Mouse (Mus musculus) thymus, adult 2 months (tissue): ENCODE results near the gene Cbfa2t3. TPM values are rescaled to one million over a fixed set of nuclear protein-coding genes. Genes with fewer than 3 reads are reported as not detected.

Experiments used
- DNase-seq: peaks from one replicate; pipeline ENCODE4 v3.0.0; 2021
- H3K27ac ChIP-seq: fragments of 200-500 bp; 2 replicates; pipeline ENCODE4 v1.5.1; 2012; ENCODE audit warnings: low read length, control low read depth; ENCODE audit not compliant: control insufficient read depth, insufficient read depth
- H3K27me3 ChIP-seq: fragments of 200-500 bp; 2 replicates; pipeline ENCODE4 v1.6.1; 2012; ENCODE audit warnings: mild to moderate bottlenecking, low read length, moderate library complexity, mixed read lengths; ENCODE audit not compliant: control insufficient read depth, insufficient read depth
- H3K36me3 ChIP-seq: fragments of 200-500 bp; 2 replicates; pipeline ENCODE4 v1.6.1; 2012; ENCODE audit warnings: mild to moderate bottlenecking, low read length, moderate library complexity; ENCODE audit not compliant: control insufficient read depth, insufficient read depth
- H3K4me1 ChIP-seq: fragments of 200-500 bp; replicated peaks from 2 replicates; pipeline ENCODE4 v1.6.1; 2012; ENCODE audit warnings: low read length; ENCODE audit not compliant: control insufficient read depth, insufficient read depth
- H3K4me3 ChIP-seq: fragments of 200-500 bp; 2 replicates; pipeline ENCODE4 v1.5.1; 2012; ENCODE audit warnings: mild to moderate bottlenecking, low read length, control low read depth, moderate library complexity; ENCODE audit not compliant: control insufficient read depth, insufficient read depth
- CTCF ChIP-seq: fragments of 200-500 bp; IDR thresholded peaks from 2 replicates; pipeline ENCODE4 v1.5.1; 2012; ENCODE audit warnings: mild to moderate bottlenecking, control low read depth, low read length, moderate library complexity, borderline replicate concordance; ENCODE audit not compliant: control insufficient read depth, poor library complexity, insufficient read depth; ENCODE audit errors: extremely low read depth
- POLR2A ChIP-seq: fragments of 200-500 bp; IDR thresholded peaks from 2 replicates; pipeline ENCODE4 v1.6.1; 2012; ENCODE audit warnings: mild to moderate bottlenecking, low read length, control low read depth, moderate library complexity; ENCODE audit not compliant: control insufficient read depth, poor library complexity, insufficient read depth; ENCODE audit errors: extremely low read depth
- WGBS: fragments of 180-500 bp; shearing (Covaris S2); methylation state at CpG from one replicate; pipeline ENCODE4 v1.1.7; 2018; 5-methylcytosine and 5-hydroxymethylcytosine counted together
- polyA plus RNA-seq: library from polyadenylated mRNA; depleted of rRNA; stranded (reverse); fragments of >200 nt; gene quantifications from 2 replicates; pipeline ENCODE4 v1.2.3, GENCODE M21; 2012

Cbfa2t3 gene
- polyA plus RNA-seq, 1 experiment, result 62.3 TPM

- peaks cover 53% of the 10 kb centered on the region for H3K4me1 ChIP-seq
- peak overlapping the region; percentile 8 for H3K27ac ChIP-seq
- H3K27me3 ChIP-seq, result no peaks in the 10 kb centered on the region
- 0 out of 2 replicates have a peak, but pooled peaks have one; percentile 31 for TF ChIP-seq CTCF
- no peak for TF ChIP-seq POLR2A
- H3K36me3 ChIP-seq, result no peaks in the 10 kb centered on the region
- peak; percentile 88 for DNase-seq
- H3K4me3 ChIP-seq, result peak overlapping the region; percentile 80
- WGBS, result under 1% methylated on average over 35 of the region's 35 CpGs
These were observed 21.4 kb downstream of the Cbfa2t3 start for GRCm38 (mm10) chr8:122677481-122678021.

- Histone ChIP-seq H3K4me1 (peaks cover 48% of the 10 kb centered on the region), H3K27ac (no peak overlapping the region), H3K4me3 (peak overlapping the region; percentile 80), H3K27me3 (no peaks in the 10 kb centered on the region), H3K36me3 (no peaks in the 10 kb centered on the region)
- TF ChIP-seq POLR2A, result no peak
- TF ChIP-seq CTCF, result no peak
- DNase-seq, result no peak
- WGBS, result 16% methylated on average over 16 of the region's 16 CpGs
These were observed 22.1 kb downstream of the Cbfa2t3 start for GRCm38 (mm10) chr8:122676621-122677480.

- Histone ChIP-seq H3K36me3 (no peaks in the 10 kb centered on the region), H3K27me3 (no peaks in the 10 kb centered on the region), H3K27ac (no peak overlapping the region), H3K4me1 (peaks cover 44% of the 10 kb centered on the region), H3K4me3 (no peak overlapping the region)
- TF ChIP-seq CTCF, result no peak
- no peak for TF ChIP-seq POLR2A
- 88% methylated on average over 17 of the region's 17 CpGs for WGBS
- no peak for DNase-seq
These were observed 23.1 kb downstream of the Cbfa2t3 start for GRCm38 (mm10) chr8:122675596-122676420.

GRCm38 (mm10) chr8:122674999-122675398 is 23.9 kb downstream of the Cbfa2t3 start:
- Histone ChIP-seq H3K4me1 (peaks cover 37% of the 10 kb centered on the region), H3K36me3 (no peaks in the 10 kb centered on the region), H3K27me3 (no peaks in the 10 kb centered on the region), H3K4me3 (no peak overlapping the region), H3K27ac (no peak overlapping the region)
- no peak for DNase-seq
- TF ChIP-seq POLR2A (no peak), CTCF (no peak)
- WGBS, result 71% methylated on average over 7 of the region's 7 CpGs

- Histone ChIP-seq H3K36me3 (no peaks in the 10 kb centered on the region), H3K27ac (no peak overlapping the region), H3K4me3 (no peak overlapping the region), H3K27me3 (no peaks in the 10 kb centered on the region), H3K4me1 (peaks cover 28% of the 10 kb centered on the region)
- TF ChIP-seq POLR2A, result no peak
- no peak for TF ChIP-seq CTCF
- WGBS, result 95% methylated on average over 12 of the region's 12 CpGs
- DNase-seq, result no peak
These were observed 24.9 kb downstream of the Cbfa2t3 start for GRCm38 (mm10) chr8:122673989-122674388.

- no peaks in the 10 kb centered on the region for H3K27me3 ChIP-seq
- no peak overlapping the region for H3K27ac ChIP-seq
- no peaks in the 10 kb centered on the region for H3K36me3 ChIP-seq
- no peak overlapping the region for H3K4me3 ChIP-seq
- peaks cover 30% of the 10 kb centered on the region for H3K4me1 ChIP-seq
- TF ChIP-seq CTCF (no peak), POLR2A (no peak)
- WGBS, result 29% methylated on average over 6 of the region's 6 CpGs
- no peak for DNase-seq
These were observed 27.0 kb downstream of the Cbfa2t3 start for GRCm38 (mm10) chr8:122671894-122672293.
